Mouse (Mus musculus): ENCODE data around the gene Lhx4. TPM values are rescaled to one million over a fixed set of nuclear protein-coding genes. Genes with fewer than 3 reads are reported as not detected.

The Lhx4 gene
- polyA plus RNA-seq, 1 experiment from 2014 or later: not detected

GRCm38 (mm10) chr1:155718851-155719250, 32.6 kb downstream of the Lhx4 start:
- 76% methylated on average over 3 of the region's 3 CpGs for WGBS
- Histone ChIP-seq H3K27me3 (ENCODE audit: insufficient read depth, poor library complexity, severe bottlenecking) (peaks cover 47% of the 10 kb centered on the region), H3K27ac (no peak overlapping the region), H3K4me1 (0 out of 2 replicates have a peak, but pooled peaks cover 5% of the 10 kb centered on the region), H3K36me3 (no peaks in the 10 kb centered on the region), H3K4me3 (no peak overlapping the region), H3K9me3 (no peaks in the 10 kb centered on the region)
- no peak for DNase-seq (ENCODE audit: low spot score)

GRCm38 (mm10) chr1:155717301-155717700, 34.2 kb downstream of the Lhx4 start:
- H3K9me3 ChIP-seq: no peaks in the 10 kb centered on the region
- H3K4me1 ChIP-seq: peaks cover 6% of the 10 kb centered on the region; the same call in 1 of the 2 replicates
- no peak for DNase-seq (ENCODE audit: low spot score)
- no peak overlapping the region for H3K4me3 ChIP-seq
- H3K27ac ChIP-seq: no peak overlapping the region
- peaks cover 35% of the 10 kb centered on the region for H3K27me3 ChIP-seq (ENCODE audit: insufficient read depth, poor library complexity, severe bottlenecking)
- WGBS: 90% methylated on average over 12 of the region's 12 CpGs
- no peaks in the 10 kb centered on the region for H3K36me3 ChIP-seq

DNA sequence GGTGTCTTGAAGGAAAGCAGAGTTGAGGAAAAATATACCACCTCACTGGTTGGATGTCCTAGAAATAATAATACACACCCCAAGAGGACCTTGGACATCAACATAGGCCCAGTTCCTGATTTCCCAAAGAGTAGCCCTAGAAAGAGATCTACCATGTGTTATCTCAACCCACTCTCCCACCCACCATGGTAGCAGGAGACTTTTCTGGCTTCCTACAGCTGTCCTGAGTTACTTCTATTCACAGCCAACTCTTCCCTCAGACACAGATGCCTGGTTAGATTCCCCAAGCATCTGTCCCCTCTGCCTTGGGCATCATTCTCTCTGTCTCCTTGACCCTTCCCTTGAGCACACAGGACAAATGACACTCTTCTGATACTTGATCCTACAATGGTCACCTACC, 36.1 kb downstream of the Lhx4 start:
- no peak for DNase-seq (ENCODE audit: low spot score)
- Histone ChIP-seq H3K4me3 (no peak overlapping the region), H3K27ac (no peak overlapping the region), H3K4me1 (peaks cover 14% of the 10 kb centered on the region), H3K27me3 (ENCODE audit: insufficient read depth, poor library complexity, severe bottlenecking) (peaks cover 27% of the 10 kb centered on the region; the same call in 1 of the 2 replicates), H3K9me3 (no peaks in the 10 kb centered on the region), H3K36me3 (no peaks in the 10 kb centered on the region)

DNA sequence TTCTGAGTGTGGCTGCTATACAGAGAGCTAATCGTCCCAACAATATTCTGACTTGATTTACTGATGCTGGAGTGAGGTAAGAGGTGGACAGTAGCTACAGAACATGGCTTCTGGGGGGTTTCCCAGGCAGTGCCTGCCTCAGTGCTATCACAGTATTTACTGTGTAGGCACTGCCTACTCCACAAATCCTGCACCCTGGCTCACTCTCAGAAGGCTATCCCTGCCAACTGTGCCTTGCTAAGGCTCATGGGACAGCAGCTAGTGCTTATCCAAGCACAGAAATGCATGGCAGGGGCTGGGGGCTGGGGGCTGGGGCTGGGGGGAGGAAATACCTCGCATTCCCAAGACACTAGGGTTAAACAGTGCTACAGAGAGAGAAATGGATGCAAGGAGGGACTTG, 38.2 kb downstream of the Lhx4 start:
- no peak for DNase-seq (ENCODE audit: low spot score)
- Histone ChIP-seq H3K9me3 (no peaks in the 10 kb centered on the region), H3K27me3 (ENCODE audit: insufficient read depth, poor library complexity, severe bottlenecking) (peaks cover 8% of the 10 kb centered on the region; the same call in 1 of the 2 replicates), H3K4me1 (peaks cover 14% of the 10 kb centered on the region), H3K36me3 (no peaks in the 10 kb centered on the region), H3K27ac (no peak overlapping the region), H3K4me3 (no peak overlapping the region)
- 56% methylated on average over 2 of the region's 2 CpGs for WGBS

DNA sequence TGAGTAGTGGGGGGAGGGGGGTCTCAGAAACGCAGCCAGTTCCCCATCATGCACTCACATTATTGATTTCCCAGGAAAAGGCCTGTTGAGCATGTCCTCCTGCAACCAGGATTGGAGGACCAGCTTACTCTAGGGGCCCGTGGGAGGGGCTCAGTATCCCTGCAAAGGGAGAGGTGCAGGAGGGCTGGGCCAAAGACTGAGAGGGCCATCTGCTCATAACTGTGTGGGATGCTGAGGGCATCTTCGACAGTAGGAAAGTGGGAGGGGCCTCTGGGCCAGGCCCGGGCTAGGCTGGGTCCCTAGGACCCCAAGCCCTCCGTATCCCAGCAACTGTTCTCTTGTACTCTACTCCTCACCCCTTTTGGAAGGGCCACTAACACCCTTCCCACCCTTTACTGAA, 47.3 kb downstream of the Lhx4 start:
- Histone ChIP-seq H3K4me3 (no peak overlapping the region), H3K36me3 (no peaks in the 10 kb centered on the region), H3K27me3 (ENCODE audit: insufficient read depth, poor library complexity, severe bottlenecking) (peaks cover 5% of the 10 kb centered on the region; the same call in 1 of the 2 replicates), H3K27ac (no peak overlapping the region), H3K4me1 (peaks cover 18% of the 10 kb centered on the region), H3K9me3 (no peaks in the 10 kb centered on the region)
- 65% methylated on average over 5 of the region's 5 CpGs for WGBS
- DNase-seq (ENCODE audit: low spot score): no peak

- H3K9me3 ChIP-seq: no peaks in the 10 kb centered on the region
- no peak overlapping the region for H3K4me3 ChIP-seq
- H3K27me3 ChIP-seq (ENCODE audit: insufficient read depth, poor library complexity, severe bottlenecking): peaks cover 5% of the 10 kb centered on the region; the same call in 1 of the 2 replicates
- DNase-seq (ENCODE audit: low spot score): no peak
- no peaks in the 10 kb centered on the region for H3K36me3 ChIP-seq
- WGBS: 80% methylated on average over 5 of the region's 5 CpGs
- peaks cover 18% of the 10 kb centered on the region for H3K4me1 ChIP-seq
- H3K27ac ChIP-seq: no peak overlapping the region
Observed at GRCm38 (mm10) chr1:155703191-155703680, 48.2 kb downstream of the Lhx4 start.

GRCm38 (mm10) chr1:155700886-155701285, 50.6 kb downstream of the Lhx4 start:
- Histone ChIP-seq H3K27me3 (ENCODE audit: insufficient read depth, poor library complexity, severe bottlenecking) (peaks cover 5% of the 10 kb centered on the region; the same call in 1 of the 2 replicates), H3K4me3 (no peak overlapping the region), H3K9me3 (no peaks in the 10 kb centered on the region), H3K27ac (no peak overlapping the region), H3K4me1 (peaks cover 18% of the 10 kb centered on the region), H3K36me3 (no peaks in the 10 kb centered on the region)
- DNase-seq (ENCODE audit: low spot score): no peak

DNA sequence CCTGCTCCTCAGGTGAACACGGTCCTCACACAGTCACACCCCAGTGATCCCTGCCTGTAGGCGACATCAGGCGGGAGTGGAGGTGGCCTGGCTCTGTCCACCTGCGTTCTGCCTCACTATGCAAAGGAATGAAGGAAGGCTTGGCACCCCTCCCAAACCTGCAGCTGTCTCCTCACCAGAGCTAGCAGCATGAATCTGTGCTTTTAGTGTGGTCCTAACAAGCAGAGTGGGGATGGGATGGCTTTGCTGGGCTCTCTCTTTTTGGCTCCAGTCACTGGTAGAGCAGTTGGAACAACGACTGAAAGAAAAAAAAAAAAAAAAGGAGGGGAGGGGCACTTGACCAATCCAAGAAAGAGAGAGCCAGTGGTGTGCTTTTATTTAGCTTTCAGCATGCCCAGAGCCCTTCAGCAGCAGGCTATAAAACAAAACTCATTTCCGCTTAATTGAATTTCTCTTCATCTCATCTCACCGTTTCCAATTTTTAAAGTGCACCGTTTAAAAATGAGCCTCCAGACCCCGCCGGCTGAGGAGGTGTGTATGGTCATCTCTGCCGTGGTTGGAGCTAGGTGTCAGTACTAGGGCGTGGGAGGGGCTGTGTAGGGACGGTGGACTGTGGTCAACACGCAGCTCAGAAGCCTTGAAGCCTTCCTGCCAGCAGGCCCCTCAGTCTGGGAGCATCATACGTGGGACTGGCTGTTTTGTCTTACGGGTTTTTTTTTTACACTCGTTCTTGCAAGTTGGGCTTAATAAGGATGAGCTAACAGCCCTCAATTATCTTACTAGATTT, 52.9 kb downstream of the Lhx4 start:
- DNase-seq (ENCODE audit: low spot score): no peak
- 71% methylated on average over 17 of the region's 17 CpGs for WGBS
- H3K27ac ChIP-seq: no peak overlapping the region
- no peaks in the 10 kb centered on the region for H3K27me3 ChIP-seq (ENCODE audit: insufficient read depth, poor library complexity, severe bottlenecking)
- peaks cover 10% of the 10 kb centered on the region for H3K4me1 ChIP-seq
- no peaks in the 10 kb centered on the region for H3K9me3 ChIP-seq
- no peak overlapping the region for H3K4me3 ChIP-seq
- no peaks in the 10 kb centered on the region for H3K36me3 ChIP-seq

GRCm38 (mm10) chr1:155693443-155693842, 58.0 kb downstream of the Lhx4 start:
- no peaks in the 10 kb centered on the region for H3K9me3 ChIP-seq
- no peak overlapping the region for H3K27ac ChIP-seq
- DNase-seq (ENCODE audit: low spot score): no peak
- no peak overlapping the region for H3K4me3 ChIP-seq
- H3K36me3 ChIP-seq: no peaks in the 10 kb centered on the region
- 57% methylated on average over 5 of the region's 5 CpGs for WGBS
- H3K27me3 ChIP-seq (ENCODE audit: insufficient read depth, poor library complexity, severe bottlenecking): no peaks in the 10 kb centered on the region
- H3K4me1 ChIP-seq: no peaks in the 10 kb centered on the region; the same call in 1 of the 2 replicates

- WGBS: 88% methylated on average over 11 of the region's 11 CpGs
- no peaks in the 10 kb centered on the region; the same call in 1 of the 2 replicates for H3K4me1 ChIP-seq
- H3K36me3 ChIP-seq: no peaks in the 10 kb centered on the region
- DNase-seq (ENCODE audit: low spot score): no peak
- H3K9me3 ChIP-seq: no peaks in the 10 kb centered on the region
- no peak overlapping the region for H3K4me3 ChIP-seq
- no peak overlapping the region for H3K27ac ChIP-seq
- no peaks in the 10 kb centered on the region for H3K27me3 ChIP-seq (ENCODE audit: insufficient read depth, poor library complexity, severe bottlenecking)
Observed at GRCm38 (mm10) chr1:155693026-155693425, 58.5 kb downstream of the Lhx4 start.

DNA sequence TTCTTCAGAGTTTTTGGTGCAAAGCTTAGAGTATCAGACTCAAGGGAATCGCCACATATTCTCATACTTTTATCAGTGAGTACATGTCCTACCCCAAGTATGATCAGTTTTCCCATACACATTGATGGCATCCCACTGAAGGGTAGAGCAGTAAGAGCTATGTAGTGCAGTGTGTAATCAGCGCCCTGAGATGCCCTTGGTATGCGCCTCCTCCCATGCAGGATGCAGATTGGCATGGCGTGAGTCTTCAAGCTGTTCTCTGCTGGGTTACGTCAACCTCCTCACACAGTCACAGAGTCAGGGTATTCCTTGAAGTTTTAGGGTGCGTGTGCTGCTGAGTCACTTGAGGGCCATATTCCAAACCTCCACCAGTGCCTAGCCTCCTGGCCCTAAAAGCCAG, 59.3 kb downstream of the Lhx4 start:
- H3K36me3 ChIP-seq: no peaks in the 10 kb centered on the region
- 88% methylated on average over 6 of the region's 6 CpGs for WGBS
- H3K9me3 ChIP-seq: no peaks in the 10 kb centered on the region
- H3K4me3 ChIP-seq: no peak overlapping the region
- H3K27me3 ChIP-seq (ENCODE audit: insufficient read depth, poor library complexity, severe bottlenecking): no peaks in the 10 kb centered on the region
- no peaks in the 10 kb centered on the region; the same call in 1 of the 2 replicates for H3K4me1 ChIP-seq
- no peak for DNase-seq (ENCODE audit: low spot score)
- no peak overlapping the region for H3K27ac ChIP-seq

GRCm38 (mm10) chr1:155689558-155689957, 61.9 kb downstream of the Lhx4 start:
- DNase-seq (ENCODE audit: low spot score): no peak
- Histone ChIP-seq H3K9me3 (no peaks in the 10 kb centered on the region), H3K4me3 (no peak overlapping the region), H3K36me3 (no peaks in the 10 kb centered on the region), H3K4me1 (no peaks in the 10 kb centered on the region; the same call in 1 of the 2 replicates), H3K27ac (no peak overlapping the region), H3K27me3 (ENCODE audit: insufficient read depth, poor library complexity, severe bottlenecking) (no peaks in the 10 kb centered on the region)
- WGBS: 88% methylated on average over 5 of the region's 5 CpGs

DNA sequence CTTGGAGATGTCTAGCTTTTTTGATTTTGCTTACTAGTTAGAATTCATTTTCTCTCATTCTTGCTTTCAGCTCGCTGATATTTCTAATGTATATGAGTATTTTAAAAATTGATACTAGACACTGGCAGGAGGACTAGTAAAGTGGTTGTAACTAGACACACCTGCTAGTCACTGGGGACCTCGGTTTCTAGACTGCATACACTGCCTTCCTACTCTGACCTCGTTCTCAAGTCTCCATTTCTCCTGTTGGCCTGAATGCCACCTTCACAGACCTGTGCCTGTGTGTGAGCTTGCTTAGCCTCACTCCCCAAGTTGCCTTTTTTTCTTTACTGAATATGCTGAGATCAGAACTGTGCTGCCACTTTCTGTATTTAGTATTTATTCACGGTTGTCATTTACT, 62.3 kb downstream of the Lhx4 start:
- H3K4me3 ChIP-seq: no peak overlapping the region
- 81% methylated on average over 4 of the region's 4 CpGs for WGBS
- no peaks in the 10 kb centered on the region; the same call in 1 of the 2 replicates for H3K4me1 ChIP-seq
- DNase-seq (ENCODE audit: low spot score): peak; percentile 30
- no peaks in the 10 kb centered on the region for H3K9me3 ChIP-seq
- no peaks in the 10 kb centered on the region for H3K27me3 ChIP-seq (ENCODE audit: insufficient read depth, poor library complexity, severe bottlenecking)
- no peak overlapping the region for H3K27ac ChIP-seq
- no peaks in the 10 kb centered on the region for H3K36me3 ChIP-seq
